Mouse (Mus musculus): Measurements from ENCODE around the gene Taf1d. TPM values are rescaled to one million over a fixed set of nuclear protein-coding genes. Genes with fewer than 3 reads are reported as not detected.
"Not testable (repeated sequence)": the region's sequence is repeated elsewhere in the genome, so short reads cannot be mapped to it uniquely, and the experiment has no call there.

Taf1d gene
- total RNA-seq, 2 experiments from 2014 or later = 49.5 to 58.1 TPM

- DNase-seq = no peak
Observed at GRCm38 (mm10) chr9:15308254-15308653, 2.2 kb downstream of the Taf1d start.

GRCm38 (mm10) chr9:15309425-15309824, 3.4 kb downstream of the Taf1d start:
- DNase-seq = no peak

- no peak for DNase-seq
Observed at GRCm38 (mm10) chr9:15310179-15310578, 4.2 kb downstream of the Taf1d start.

GRCm38 (mm10) chr9:15312054-15312735, 6.2 kb downstream of the Taf1d start:
- DNase-seq = no peak

- DNase-seq = no peak
Observed at GRCm38 (mm10) chr9:15313633-15314032, 7.6 kb downstream of the Taf1d start.

- DNase-seq = no peak
Observed at GRCm38 (mm10) chr9:15314619-15315018, 8.6 kb downstream of the Taf1d start.

- not testable (repeated sequence) for DNase-seq
Observed at GRCm38 (mm10) chr9:15316296-15316695, 10.3 kb downstream of the Taf1d start.

GRCm38 (mm10) chr9:15317223-15318169, 11.5 kb downstream of the Taf1d start:
- no peak for DNase-seq

- DNase-seq = no peak
Observed at GRCm38 (mm10) chr9:15318170-15318742, 12.2 kb downstream of the Taf1d start.

- no peak for DNase-seq
Observed at GRCm38 (mm10) chr9:15337776-15338175, 31.8 kb downstream of the Taf1d start.

GRCm38 (mm10) chr9:15349925-15350324, 43.9 kb downstream of the Taf1d start:
- no peak for DNase-seq

- DNase-seq = no peak
Observed at GRCm38 (mm10) chr9:15356916-15357483, 51.0 kb downstream of the Taf1d start.

- peak; percentile 98 for DNase-seq
Observed at GRCm38 (mm10) chr9:15357484-15358275, 51.7 kb downstream of the Taf1d start, which contains the start of gene Cep295. Gene Cep295, minus strand, starts transcription at chr9:15357788.

GRCm38 (mm10) chr9:15364843-15365242, 58.8 kb downstream of the Taf1d start:
- DNase-seq = no peak

- DNase-seq = no peak
Observed at GRCm38 (mm10) chr9:15365856-15366255, 59.8 kb downstream of the Taf1d start.

GRCm38 (mm10) chr9:15366260-15366659, 60.2 kb downstream of the Taf1d start:
- DNase-seq = no peak

Small RNAs within 50 kb of the gene (microRNA-seq; reads per million reads assigned to microRNA genes)
- gene Gm49349 (0 reads per million in 2 experiments), gene mmu-mir-7650 (0 reads per million in 2 experiments)

Other genes with a start within 250 kb of the Taf1d start
- under 1 TPM; 0.05 to 0.09 TPM for gene Hephl1, start 194.1 kb upstream of the Taf1d start, total RNA-seq (2021)
- gene Vstm5, start 67.2 kb upstream of the Taf1d start, total RNA-seq (2021) = 1 to 10 TPM; 1.7 to 1.9 TPM
- 10 to 100 TPM; 20.7 to 22.1 TPM for gene Med17, start 26.3 kb upstream of the Taf1d start, total RNA-seq (2021)
- gene 4931406C07Rik, start 234 bp downstream of the Taf1d start, total RNA-seq (2021) = 10 to 100 TPM; 10.8 to 11.1 TPM
- gene Cep295, start 51.6 kb downstream of the Taf1d start, total RNA-seq (2021) = 10 to 100 TPM; 19.4 to 22.4 TPM
- gene Smco4, start 187.2 kb downstream of the Taf1d start, total RNA-seq (2021) = 10 to 100 TPM; 23.1 to 23.9 TPM